Mouse (Mus musculus) heart, embryonic 16.5 days (tissue): ENCODE results near the gene Gm49416. TPM values are rescaled to one million over a fixed set of nuclear protein-coding genes. Genes with fewer than 3 reads are reported as not detected.
A peak's percentile ranks its signal among the peaks of the same experiment; 100 is the strongest.

Source experiments
- ATAC-seq: fragments of 200-750 bp; cut with Nextera tagmentation; replicated peaks from 2 replicates; pipeline ENCODE4 v1.8.0; 2017; ENCODE audit warnings: moderate number of reproducible peaks; ENCODE audit not compliant: insufficient read depth, low FRiP score; ENCODE audit errors: extremely low read depth
- H3K27ac ChIP-seq: fragments of 300-500 bp; sonication (generic); 2 replicates; pipeline ENCODE4 v1.5.1; 2014; ENCODE audit warnings: mild to moderate bottlenecking, low read length, control low read depth, moderate library complexity
- H3K27me3 ChIP-seq: fragments of 300-500 bp; sonication (generic); 2 replicates; pipeline ENCODE4 v1.6.1; 2014; ENCODE audit warnings: low read length, mixed read lengths; ENCODE audit not compliant: control insufficient read depth, insufficient read depth
- H3K36me3 ChIP-seq: fragments of 300-500 bp; sonication (generic); 2 replicates; pipeline ENCODE4 v1.6.1; 2014; ENCODE audit not compliant: control insufficient read depth, insufficient read depth
- H3K4me1 ChIP-seq: fragments of 300-500 bp; sonication (generic); 2 replicates; pipeline ENCODE4 v1.6.1; 2014; ENCODE audit warnings: low read length, mixed read lengths; ENCODE audit not compliant: control insufficient read depth, insufficient read depth
- H3K4me2 ChIP-seq: fragments of 300-500 bp; sonication (generic); 2 replicates; pipeline ENCODE4 v1.6.1; 2014; ENCODE audit warnings: low read depth, mild to moderate bottlenecking, control low read depth, low read length
- H3K4me3 ChIP-seq: fragments of 300-500 bp; sonication (generic); 2 replicates; pipeline ENCODE4 v1.5.1; 2014; ENCODE audit warnings: mild to moderate bottlenecking, control low read depth, low read length
- H3K9ac ChIP-seq: fragments of 300-500 bp; sonication (generic); 2 replicates; pipeline ENCODE4 v1.6.1; 2014; ENCODE audit warnings: low read length, control low read depth
- H3K9me3 ChIP-seq: fragments of 300-500 bp; sonication (generic); replicated peaks from 2 replicates; pipeline ENCODE4 v1.6.1; 2016; ENCODE audit warnings: low read length; ENCODE audit not compliant: control insufficient read depth
- WGBS: fragments of 180-500 bp; shearing (Covaris S2); extraction: QIAGEN DNeasy Blood & Tissue Kit; methylation state at CpG from one replicate; pipeline ENCODE4 v1.1.7; 2014; 5-methylcytosine and 5-hydroxymethylcytosine counted together
- microRNA-seq: library from miRNA; unstranded; fragments of <30 nt; microRNA quantifications from one replicate; pipeline ENCODE4, GENCODE M21; 2017
- polyA plus RNA-seq: library from polyadenylated mRNA; unstranded; fragments of >200 nt; fragmentation: Nextera tagmentation; extraction: Ambion mirVana; gene quantifications from 2 replicates; pipeline ENCODE4 v1.2.1, GENCODE M21; 2015

The Gm49416 gene
- polyA plus RNA-seq, 1 experiment from 2014 or later: not detected

DNA sequence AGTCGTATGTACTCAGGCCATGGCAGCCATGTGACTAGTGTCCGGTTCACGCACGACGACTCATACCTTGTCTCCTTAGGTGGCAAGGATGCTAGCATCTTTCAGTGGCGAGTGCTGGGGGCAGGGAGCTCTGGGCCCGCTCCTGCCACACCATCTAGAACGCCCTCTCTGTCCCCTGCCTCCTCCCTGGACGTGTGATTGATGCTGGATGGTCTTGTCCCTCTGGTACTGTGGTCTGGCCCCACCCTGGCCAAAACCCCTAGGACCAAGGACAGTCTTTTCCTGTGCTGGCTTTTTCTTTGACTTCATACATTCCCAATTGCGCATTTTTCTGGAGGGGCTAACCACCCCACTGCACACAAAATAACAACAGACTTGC lies 52.4 kb downstream of the Gm49416 start:
- Histone ChIP-seq H3K4me2 (peak overlapping the region; percentile 77), H3K9me3 (no peaks in the 10 kb centered on the region), H3K4me1 (peaks cover 34% of the 10 kb centered on the region), H3K27me3 (no peaks in the 10 kb centered on the region), H3K36me3 (peaks cover 20% of the 10 kb centered on the region), H3K9ac (peak overlapping the region; percentile 99), H3K27ac (peak overlapping the region; percentile 73), H3K4me3 (peak overlapping the region; percentile 99)
- 41% methylated on average over 10 of the region's 10 CpGs for WGBS
- ATAC-seq: no peak

DNA sequence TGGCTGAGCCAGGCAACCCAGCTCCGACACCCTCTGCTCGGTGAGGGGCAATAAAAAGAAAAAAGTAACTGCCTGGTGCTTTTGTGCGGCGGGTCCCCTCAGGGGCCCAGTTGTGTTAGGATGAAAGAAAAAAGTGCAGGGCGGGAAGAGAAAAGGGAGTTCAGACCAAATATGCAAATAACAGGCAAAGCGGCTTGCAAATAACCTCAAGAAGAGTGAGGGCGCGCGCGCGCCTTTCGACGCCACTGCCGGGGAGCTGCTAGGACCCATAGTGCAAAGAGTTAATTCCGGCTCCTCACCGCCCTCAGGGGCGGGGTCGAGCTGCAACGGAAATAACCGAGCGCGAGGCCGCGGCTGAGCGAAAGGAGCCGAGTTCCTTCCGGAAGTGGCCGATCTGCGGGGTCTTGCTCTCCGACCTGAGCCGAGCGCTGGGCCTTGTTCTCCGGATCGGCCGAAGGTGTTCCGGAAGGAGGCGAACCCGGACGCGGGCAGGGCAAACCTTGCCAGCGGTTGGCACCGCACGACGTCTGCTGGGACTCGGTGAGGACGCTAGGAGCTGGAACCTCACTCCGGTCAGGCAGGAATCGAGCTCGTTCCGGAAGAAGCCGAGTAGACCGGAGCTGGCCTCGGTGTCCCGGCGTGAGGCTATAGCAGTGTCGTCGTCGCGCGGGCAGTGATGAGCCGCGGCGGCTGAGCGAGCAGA lies 52.9 kb downstream of the Gm49416 start, which contains the start of gene Mta2:
Gene Mta2 (plus strand): TSS at position 361 of the 703 bp plus-strand sequence.
- peaks cover 21% of the 10 kb centered on the region for H3K36me3 ChIP-seq
- no peaks in the 10 kb centered on the region for H3K9me3 ChIP-seq
- peak within 1 kb of the TSS; percentile 77 for H3K4me2 ChIP-seq
- H3K4me1 ChIP-seq: peaks cover 34% of the 10 kb centered on the region
- no peaks in the 10 kb centered on the region for H3K27me3 ChIP-seq
- peak within 1 kb of the TSS; percentile 99 for H3K27ac ChIP-seq
- peak within 1 kb of the TSS; percentile 99 for H3K4me3 ChIP-seq
- peak; percentile 94 for ATAC-seq
- H3K9ac ChIP-seq: peak within 1 kb of the TSS; percentile 99
- WGBS: under 1% methylated on average over 64 of the region's 64 CpGs

DNA sequence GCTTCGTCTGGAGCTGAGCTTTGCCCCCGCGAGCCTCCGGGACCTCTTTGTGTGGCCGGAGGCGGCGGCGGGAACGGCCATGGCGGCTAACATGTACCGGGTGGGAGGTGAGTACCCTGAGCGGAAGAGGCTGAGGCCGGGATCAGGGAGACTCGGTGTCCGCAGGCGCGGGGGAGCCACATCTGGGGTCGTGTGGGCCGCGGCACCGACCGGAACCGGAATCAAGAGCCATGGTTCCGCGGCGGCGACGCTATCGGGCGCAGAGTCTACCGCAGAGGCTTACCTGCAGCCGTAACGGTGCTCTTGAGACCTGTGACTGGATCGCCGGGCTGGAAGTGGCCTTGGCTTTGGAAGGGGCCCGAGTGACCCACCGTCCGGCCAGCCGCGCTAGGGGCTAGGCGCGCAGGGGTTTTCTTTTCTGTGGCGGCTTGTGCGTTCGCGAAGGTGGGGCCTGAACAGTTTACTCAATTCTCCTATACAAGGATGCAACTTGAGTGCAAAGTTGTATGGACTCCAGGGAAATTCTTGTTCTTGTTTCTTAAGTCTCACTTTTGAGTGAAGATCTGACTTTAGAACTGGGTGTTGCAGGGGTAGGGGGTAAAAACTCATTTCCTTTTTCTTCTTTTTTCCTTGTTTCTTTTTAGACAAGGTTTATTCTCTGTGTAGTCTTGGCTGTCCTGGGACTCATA lies 53.7 kb downstream of the Gm49416 start:
- under 1% methylated on average over 46 of the region's 46 CpGs for WGBS

GRCm38 (mm10) chr19:8943047-8943446 lies 54.3 kb downstream of the Gm49416 start:
- Histone ChIP-seq H3K36me3 (peaks cover 30% of the 10 kb centered on the region), H3K9me3 (no peaks in the 10 kb centered on the region), H3K4me3 (peak overlapping the region; percentile 99), H3K27ac (peak overlapping the region; percentile 99), H3K9ac (peak overlapping the region; percentile 99), H3K4me1 (peaks cover 34% of the 10 kb centered on the region), H3K4me2 (peak overlapping the region; percentile 77), H3K27me3 (no peaks in the 10 kb centered on the region)
- no peak for ATAC-seq
- WGBS: 62% methylated on average over 2 of the region's 2 CpGs

More for the DNA sequence above, 53.7 kb downstream of the Gm49416 start:
- Histone ChIP-seq H3K4me2 (peak overlapping the region; percentile 77), H3K27ac (peak overlapping the region; percentile 99), H3K4me3 (peak overlapping the region; percentile 99), H3K4me1 (peaks cover 34% of the 10 kb centered on the region), H3K9me3 (no peaks in the 10 kb centered on the region), H3K9ac (peak overlapping the region; percentile 99), H3K36me3 (peaks cover 24% of the 10 kb centered on the region), H3K27me3 (no peaks in the 10 kb centered on the region)
- peak; percentile 65 for ATAC-seq

GRCm38 (mm10) chr19:8944062-8944461 lies 55.3 kb downstream of the Gm49416 start:
- Histone ChIP-seq H3K27me3 (no peaks in the 10 kb centered on the region), H3K4me1 (peaks cover 34% of the 10 kb centered on the region), H3K9me3 (no peaks in the 10 kb centered on the region), H3K36me3 (peaks cover 38% of the 10 kb centered on the region), H3K4me3 (peak overlapping the region; percentile 99), H3K9ac (peak overlapping the region; percentile 24), H3K4me2 (peak overlapping the region; percentile 77), H3K27ac (peak overlapping the region; percentile 36; the same call in 1 of the 2 replicates)
- WGBS: 29% methylated on average over 5 of the region's 5 CpGs
- no peak for ATAC-seq

DNA sequence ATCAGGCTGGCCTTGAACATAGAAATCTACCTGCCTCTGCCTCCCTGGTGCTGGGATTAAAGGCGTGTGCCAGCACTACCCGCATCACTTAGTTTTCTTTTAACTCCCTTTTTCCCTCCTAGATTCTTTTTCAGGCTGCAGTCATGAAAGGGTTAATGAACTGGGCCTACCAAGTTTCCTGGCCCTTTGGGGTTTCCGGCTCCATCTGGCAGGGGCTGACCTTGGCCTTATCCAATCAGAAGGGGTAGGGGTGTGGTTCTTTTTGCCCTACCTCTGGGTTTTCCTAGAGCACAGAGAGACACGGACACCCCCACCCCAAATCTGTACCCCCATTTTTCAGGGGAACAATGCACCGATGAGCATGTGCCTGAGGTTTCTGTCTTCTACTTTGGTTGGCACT lies 56.0 kb downstream of the Gm49416 start:
- Histone ChIP-seq H3K9ac (peak overlapping the region; percentile 44), H3K36me3 (peaks cover 40% of the 10 kb centered on the region), H3K9me3 (no peaks in the 10 kb centered on the region), H3K27me3 (no peaks in the 10 kb centered on the region), H3K4me3 (peak overlapping the region; percentile 32), H3K4me2 (peak overlapping the region; percentile 77), H3K27ac (peak overlapping the region; percentile 28), H3K4me1 (peaks cover 34% of the 10 kb centered on the region)
- 30% methylated on average over 5 of the region's 5 CpGs for WGBS
- no peak for ATAC-seq

Small RNA genes lying within 50 kb of the gene (microRNA-seq; reads per million reads assigned to microRNA genes)
- gene Mir5136: not detected

Other genes starting within 250 kb of the Gm49416 start
- gene Chrm1, start 225.1 kb upstream of the Gm49416 start, polyA plus RNA-seq: 0.09 TPM in 2 replicates
- gene Slc3a2, start 165.6 kb upstream of the Gm49416 start, polyA plus RNA-seq: 66.4 and 68.8 TPM in 2 replicates
- 53.5 and 54.9 TPM in 2 replicates for gene Wdr74, start 153.1 kb upstream of the Gm49416 start, polyA plus RNA-seq
- gene 1700092M07Rik, start 148.2 kb upstream of the Gm49416 start, polyA plus RNA-seq: 0.63 and 0.74 TPM in 2 replicates
- 91.5 and 91.7 TPM in 2 replicates for gene Stx5a, start 147.5 kb upstream of the Gm49416 start, polyA plus RNA-seq
- 134 and 145 TPM in 2 replicates for gene Nxf1, start 131.9 kb upstream of the Gm49416 start, polyA plus RNA-seq
- 138 and 158 TPM in 2 replicates for gene Tmem223, start 117.9 kb upstream of the Gm49416 start, polyA plus RNA-seq
- gene Tmem179b, start 114.5 kb upstream of the Gm49416 start, polyA plus RNA-seq: 57.1 and 60.9 TPM in 2 replicates
- gene Taf6l, start 102.5 kb upstream of the Gm49416 start, polyA plus RNA-seq: 17.4 and 19.3 TPM in 2 replicates
- gene Polr2g, start 90.3 kb upstream of the Gm49416 start, polyA plus RNA-seq: 126 and 128 TPM in 2 replicates
- gene Zbtb3, start 86.4 kb upstream of the Gm49416 start, polyA plus RNA-seq: 3.5 and 4.3 TPM in 2 replicates
- 35.5 and 37.7 TPM in 2 replicates for gene Ttc9c, start 69.6 kb upstream of the Gm49416 start, polyA plus RNA-seq
- 3.2 and 3.3 TPM in 2 replicates for gene Hnrnpul2, start 68.9 kb upstream of the Gm49416 start, polyA plus RNA-seq
- not detected in 2 replicates for gene AC129217.1, start 59.2 kb upstream of the Gm49416 start, polyA plus RNA-seq
- 43.9 and 44.3 TPM in 2 replicates for gene Bscl2, start 51.5 kb upstream of the Gm49416 start, polyA plus RNA-seq
- gene Gng3, start 49.7 kb upstream of the Gm49416 start, polyA plus RNA-seq: 1.2 and 1.4 TPM in 2 replicates
- 1.9 and 2.8 TPM in 2 replicates for gene Lrrn4cl, start 38.2 kb upstream of the Gm49416 start, polyA plus RNA-seq
- 130 and 133 TPM in 2 replicates for gene Ubxn1, start 17.4 kb upstream of the Gm49416 start, polyA plus RNA-seq
- gene Uqcc3, start 8.0 kb upstream of the Gm49416 start, polyA plus RNA-seq: 62.7 and 64.0 TPM in 2 replicates
- 25.2 and 42.5 TPM in 2 replicates for gene Lbhd1, start 5.2 kb upstream of the Gm49416 start, polyA plus RNA-seq
- gene Gm49403, start 5.0 kb upstream of the Gm49416 start, polyA plus RNA-seq: not detected in 2 replicates
- 39.7 and 54.5 TPM in 2 replicates for gene 1810009A15Rik, start 73 bp upstream of the Gm49416 start, polyA plus RNA-seq
- gene Ints5, start 4.1 kb downstream of the Gm49416 start, polyA plus RNA-seq: 24.8 and 27.6 TPM in 2 replicates
- 56.7 and 62.6 TPM in 2 replicates for gene Ganab, start 9.1 kb downstream of the Gm49416 start, polyA plus RNA-seq
- gene B3gat3, start 31.4 kb downstream of the Gm49416 start, polyA plus RNA-seq: 32.7 and 38.0 TPM in 2 replicates
- gene Rom1, start 40.4 kb downstream of the Gm49416 start, polyA plus RNA-seq: 2.2 and 2.4 TPM in 2 replicates
- 16.0 and 17.2 TPM in 2 replicates for gene Eml3, start 40.6 kb downstream of the Gm49416 start, polyA plus RNA-seq
- 92.1 and 96.0 TPM in 2 replicates for gene Mta2, start 52.9 kb downstream of the Gm49416 start, polyA plus RNA-seq
- gene Tut1, start 64.9 kb downstream of the Gm49416 start, polyA plus RNA-seq: 17.5 and 18.4 TPM in 2 replicates
- gene Eef1g, start 78.1 kb downstream of the Gm49416 start, polyA plus RNA-seq: 239 and 240 TPM in 2 replicates
- gene Ahnak, start 100.4 kb downstream of the Gm49416 start, polyA plus RNA-seq: 28.7 and 36.5 TPM in 2 replicates
- 0.91 and 1.8 TPM in 2 replicates for gene Scgb1a1, start 199.0 kb downstream of the Gm49416 start, polyA plus RNA-seq
- gene Asrgl1, start 246.7 kb downstream of the Gm49416 start, polyA plus RNA-seq: 18.9 and 21.6 TPM in 2 replicates